Mouse (Mus musculus) cerebellum, adult 2 months (tissue): ENCODE results near the gene 0610010K14Rik. TPM values are rescaled to one million over a fixed set of nuclear protein-coding genes. Genes with fewer than 3 reads are reported as not detected.

Source experiments
- DNase-seq, 2 experiments: peaks; one replicate each; pipeline ENCODE4 v3.0.0; 2021
- H3K27ac ChIP-seq: fragments of 200-500 bp; 2 replicates; pipeline ENCODE4 v1.5.1; 2012; ENCODE audit warnings: low read length, control low read depth, inconsistent platforms; ENCODE audit not compliant: insufficient read depth
- H3K27me3 ChIP-seq: fragments of 200-500 bp; 2 replicates; pipeline ENCODE4 v1.6.1; 2012; ENCODE audit warnings: inconsistent platforms, mild to moderate bottlenecking, low read length, moderate library complexity; ENCODE audit not compliant: control insufficient read depth, insufficient read depth
- H3K4me1 ChIP-seq: fragments of 200-500 bp; 2 replicates; pipeline ENCODE4 v1.6.1; 2011; ENCODE audit warnings: low read length; ENCODE audit not compliant: control insufficient read depth, insufficient read depth
- H3K4me3 ChIP-seq: fragments of 200-500 bp; replicated peaks from 2 replicates; pipeline ENCODE3; 2011; ENCODE audit warnings: mild to moderate bottlenecking, low read depth, low read length, control low read depth; ENCODE audit not compliant: insufficient read depth
- CTCF ChIP-seq: fragments of 200-500 bp; IDR thresholded peaks from 2 replicates; pipeline ENCODE4 v1.5.1; 2011; ENCODE audit warnings: low read depth, mild to moderate bottlenecking, control low read depth, low read length, moderate library complexity, borderline replicate concordance; ENCODE audit not compliant: insufficient read depth
- POLR2A ChIP-seq: fragments of 200-500 bp; IDR thresholded peaks from 2 replicates; pipeline ENCODE4 v1.6.1; 2011; ENCODE audit warnings: low read length, control low read depth, borderline replicate concordance; ENCODE audit not compliant: insufficient read depth
- WGBS: fragments of 180-500 bp; shearing (Covaris S2); methylation state at CpG from one replicate; pipeline ENCODE4 v1.1.7; 2018; 5-methylcytosine and 5-hydroxymethylcytosine counted together
- polyA plus RNA-seq: library from polyadenylated mRNA; depleted of rRNA; stranded (reverse); fragments of >200 nt; gene quantifications from 2 replicates; pipeline ENCODE4 v1.2.3, GENCODE M21; 2012; rRNA removed

Gene 0610010K14Rik
- 94.0 and 96.5 TPM in 2 replicates for polyA plus RNA-seq

GRCm38 (mm10) chr11:70237457-70238167 is at the start of gene 0610010K14Rik:
TSS of gene 0610010K14Rik (minus strand) at chr11:70237914.
- peaks cover 10% of the 10 kb centered on the region for H3K4me1 ChIP-seq
- TF ChIP-seq CTCF (peak; percentile 56; the same call in 1 of the 2 replicates), POLR2A (peak; percentile 85; the same call in 1 of the 2 replicates)
- peak within 1 kb of the TSS; percentile 84 for H3K27ac ChIP-seq
- peak within 1 kb of the TSS; percentile 97 for H3K4me3 ChIP-seq
- DNase-seq, result peak; percentile 98 to 99
- under 1% methylated on average over 70 of the region's 70 CpGs for WGBS
- no peaks in the 10 kb centered on the region for H3K27me3 ChIP-seq

- Histone ChIP-seq H3K4me1 (no peaks in the 10 kb centered on the region), H3K27me3 (no peaks in the 10 kb centered on the region), H3K27ac (no peak overlapping the region), H3K4me3 (no peak overlapping the region)
- 81% methylated on average over 5 of the region's 5 CpGs for WGBS
- TF ChIP-seq CTCF (no peak), POLR2A (no peak)
- DNase-seq, result no peak
Measured at GRCm38 (mm10) chr11:70285686-70286085, 48.0 kb upstream of the 0610010K14Rik start.

- Histone ChIP-seq H3K27me3 (no peaks in the 10 kb centered on the region), H3K4me3 (no peak overlapping the region), H3K4me1 (no peaks in the 10 kb centered on the region), H3K27ac (no peak overlapping the region)
- 41% methylated on average over 3 of the region's 3 CpGs for WGBS
- no peak for TF ChIP-seq CTCF
- TF ChIP-seq POLR2A, result no peak
- no peak for DNase-seq
Measured at GRCm38 (mm10) chr11:70284757-70285156, 47.0 kb upstream of the 0610010K14Rik start.

- Histone ChIP-seq H3K4me3 (no peak overlapping the region), H3K27me3 (no peaks in the 10 kb centered on the region), H3K27ac (no peak overlapping the region), H3K4me1 (no peaks in the 10 kb centered on the region)
- no peak for DNase-seq
- WGBS, result 77% methylated on average over 4 of the region's 4 CpGs
- no peak for TF ChIP-seq CTCF
- no peak for TF ChIP-seq POLR2A
Measured at GRCm38 (mm10) chr11:70283666-70284065, 46.0 kb upstream of the 0610010K14Rik start.

- 74% methylated on average over 3 of the region's 3 CpGs for WGBS
- no peak for DNase-seq
- Histone ChIP-seq H3K4me3 (no peak overlapping the region), H3K4me1 (no peaks in the 10 kb centered on the region), H3K27ac (no peak overlapping the region), H3K27me3 (no peaks in the 10 kb centered on the region)
- TF ChIP-seq CTCF (no peak), POLR2A (no peak)
Measured at GRCm38 (mm10) chr11:70280441-70280840, 42.7 kb upstream of the 0610010K14Rik start.

- H3K27me3 ChIP-seq, result no peaks in the 10 kb centered on the region
- TF ChIP-seq POLR2A (no peak), CTCF (no peak)
- no peak overlapping the region for H3K27ac ChIP-seq
- 19% methylated on average over 3 of the region's 3 CpGs for WGBS
- no peak for DNase-seq
- H3K4me1 ChIP-seq, result no peaks in the 10 kb centered on the region
- no peak overlapping the region for H3K4me3 ChIP-seq
Measured at GRCm38 (mm10) chr11:70278961-70279360, 41.2 kb upstream of the 0610010K14Rik start.

GRCm38 (mm10) chr11:70271641-70272040 is 33.9 kb upstream of the 0610010K14Rik start:
- TF ChIP-seq POLR2A (no peak), CTCF (no peak)
- DNase-seq, result no peak
- Histone ChIP-seq H3K27me3 (no peaks in the 10 kb centered on the region), H3K4me3 (no peak overlapping the region), H3K4me1 (0 out of 2 replicates have a peak, but pooled peaks cover 3% of the 10 kb centered on the region), H3K27ac (no peak overlapping the region)
- 86% methylated on average over 7 of the region's 7 CpGs for WGBS

- peak in 1 of 2 experiments; percentile 55 for DNase-seq
- 12% methylated on average over 1 of the region's 1 CpGs for WGBS
- TF ChIP-seq CTCF, result no peak
Measured at GRCm38 (mm10) chr11:70266405-70266804, 28.7 kb upstream of the 0610010K14Rik start.

GRCm38 (mm10) chr11:70265819-70266218 is 28.1 kb upstream of the 0610010K14Rik start:
- DNase-seq, result no peak
- H3K27me3 ChIP-seq, result no peaks in the 10 kb centered on the region
- no peak overlapping the region for H3K4me3 ChIP-seq
- WGBS, result 41% methylated on average over 4 of the region's 4 CpGs
- no peak overlapping the region for H3K27ac ChIP-seq
- H3K4me1 ChIP-seq, result peaks cover 10% of the 10 kb centered on the region
- no peak for TF ChIP-seq CTCF
- no peak for TF ChIP-seq POLR2A

More at GRCm38 (mm10) chr11:70266405-70266804, 28.7 kb upstream of the 0610010K14Rik start:
- Histone ChIP-seq H3K27ac (no peak overlapping the region), H3K4me3 (no peak overlapping the region), H3K27me3 (no peaks in the 10 kb centered on the region), H3K4me1 (peaks cover 10% of the 10 kb centered on the region)
